Mouse (Mus musculus) ES-Bruce4 (cell line): ENCODE results near the gene Il9r.

Source experiments
- CTCF ChIP-seq: IDR thresholded peaks from one replicate; pipeline ENCODE4 v1.8.1; 2011; ENCODE audit warnings: low read depth, low read length
- POLR2A ChIP-seq: IDR thresholded peaks from one replicate; pipeline ENCODE4 v1.8.1; 2011; ENCODE audit warnings: low read length; ENCODE audit not compliant: insufficient read depth

GRCm38 (mm10) chr11:32151243-32151642 lies 48.8 kb downstream of the Il9r start:
- TF ChIP-seq POLR2A (no peak), CTCF (no peak)
